Mouse (Mus musculus) lung, adult 2 months (tissue): Measurements from ENCODE around the gene Rassf6.

Experiments
- CTCF ChIP-seq: fragments of 200-500 bp; IDR thresholded peaks from 2 replicates; pipeline ENCODE4 v1.5.1; 2011; ENCODE audit warnings: mild to moderate bottlenecking, low read length, control low read depth; ENCODE audit not compliant: insufficient read depth
- POLR2A ChIP-seq: fragments of 200-500 bp; IDR thresholded peaks from 2 replicates; pipeline ENCODE4 v1.6.1; 2011; ENCODE audit warnings: low read depth, mild to moderate bottlenecking, control low read depth, low read length, borderline replicate concordance; ENCODE audit errors: extremely low read depth

GRCm38 (mm10) chr5:90577751-90578150, 62.7 kb downstream of the Rassf6 start:
- TF ChIP-seq POLR2A (no peak), CTCF (no peak)
